Mouse (Mus musculus) heart, adult 2 months (tissue): ENCODE data around the gene Smarca2. TPM values are rescaled to one million over a fixed set of nuclear protein-coding genes. Genes with fewer than 3 reads are reported as not detected.

Experiments
- DNase-seq, 2 experiments: peaks; one replicate each; pipeline ENCODE4 v3.0.0; 2021
- H3K27ac ChIP-seq: fragments of 200-600 bp; 2 replicates; pipeline ENCODE4 v1.8.1; 2022
- H3K27me3 ChIP-seq: fragments of 200-500 bp; 2 replicates; pipeline ENCODE4 v1.6.1; 2012; ENCODE audit warnings: mild to moderate bottlenecking, low read length, inconsistent platforms, mixed read lengths; ENCODE audit not compliant: control insufficient read depth, insufficient read depth
- H3K36me3 ChIP-seq: fragments of 200-500 bp; 2 replicates; pipeline ENCODE4 v1.6.1; 2012; ENCODE audit warnings: low read length, inconsistent platforms; ENCODE audit not compliant: control insufficient read depth, insufficient read depth
- H3K4me1 ChIP-seq: fragments of 200-500 bp; 2 replicates; pipeline ENCODE4 v1.6.1; 2011; ENCODE audit warnings: low read length; ENCODE audit not compliant: control insufficient read depth, insufficient read depth
- H3K4me3 ChIP-seq: fragments of 200-600 bp; 2 replicates; pipeline ENCODE4 v1.8.1; 2022
- H3K79me2 ChIP-seq: fragments of 200-500 bp; replicated peaks from 2 replicates; pipeline ENCODE4 v1.6.1; 2012; ENCODE audit warnings: mild to moderate bottlenecking, inconsistent platforms, low read length, moderate library complexity, mixed read lengths; ENCODE audit not compliant: control insufficient read depth, insufficient read depth
- H3K9ac ChIP-seq: fragments of 200-500 bp; 2 replicates; pipeline ENCODE4 v1.6.1; 2012; ENCODE audit warnings: low read depth, mild to moderate bottlenecking, control low read depth, inconsistent platforms, low read length, mixed read lengths
- CTCF ChIP-seq: fragments of 200-600 bp; IDR thresholded peaks from 2 replicates; pipeline ENCODE4 v1.8.1; 2022; ENCODE audit warnings: antibody characterized with exemption, mild to moderate bottlenecking, moderate library complexity
- EP300 ChIP-seq: fragments of 200-500 bp; IDR thresholded peaks from 2 replicates; pipeline ENCODE4 v1.6.1; 2011; ENCODE audit warnings: low read depth, low read length, control low read depth; ENCODE audit not compliant: insufficient read depth
- POLR2A ChIP-seq: fragments of 200-500 bp; IDR thresholded peaks from 2 replicates; pipeline ENCODE4 v1.6.1; 2011; ENCODE audit warnings: mild to moderate bottlenecking, low read depth, low read length, control low read depth; ENCODE audit not compliant: insufficient read depth
- WGBS: fragments of 180-500 bp; shearing (Covaris S2); methylation state at CpG from one replicate; pipeline ENCODE4 v1.1.7; 2018; 5-methylcytosine and 5-hydroxymethylcytosine counted together
- intact Hi-C: fragments of 180-260 bp; cut with DNase I; formaldehyde crosslinking; loops from one replicate; pipeline ENCODE4 v1.15.1; 2025
- polyA plus RNA-seq: library from polyadenylated mRNA; depleted of rRNA; stranded (reverse); fragments of >200 nt; gene quantifications from 2 replicates; pipeline ENCODE4 v1.2.3, GENCODE M21; 2012
- total RNA-seq, 2 experiments: library from RNA; stranded (reverse); gene quantifications; 2 replicates each; pipeline ENCODE4 v1.2.3; 2021

Smarca2 gene
- total and polyA plus RNA-seq, 3 experiments, result 24.3 to 72.1 (median 65.7) TPM

DNA sequence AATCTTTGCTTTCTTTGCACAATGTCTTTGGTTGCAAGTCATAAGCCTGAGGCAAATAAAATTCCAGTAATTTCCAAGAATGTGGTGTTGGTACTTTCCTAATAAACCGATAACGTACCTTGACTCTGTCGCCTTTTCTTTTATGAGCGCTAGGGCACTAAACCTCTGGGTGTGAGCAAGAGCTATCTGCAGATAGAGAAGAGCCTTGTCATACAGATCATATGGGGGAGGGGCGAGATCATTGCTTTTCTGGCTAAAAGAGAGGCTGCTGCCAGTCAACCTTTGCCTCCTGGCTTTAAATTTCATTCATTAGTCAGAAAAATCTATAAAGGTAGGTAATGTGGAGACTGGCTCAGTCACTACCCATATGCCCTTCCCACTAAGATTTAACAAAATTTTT lies 173.3 kb downstream of the Smarca2 start:
- DNase-seq, result no peak
- H3K36me3 ChIP-seq, result no peaks in the 10 kb centered on the region; the same call in 1 of the 2 replicates

DNA sequence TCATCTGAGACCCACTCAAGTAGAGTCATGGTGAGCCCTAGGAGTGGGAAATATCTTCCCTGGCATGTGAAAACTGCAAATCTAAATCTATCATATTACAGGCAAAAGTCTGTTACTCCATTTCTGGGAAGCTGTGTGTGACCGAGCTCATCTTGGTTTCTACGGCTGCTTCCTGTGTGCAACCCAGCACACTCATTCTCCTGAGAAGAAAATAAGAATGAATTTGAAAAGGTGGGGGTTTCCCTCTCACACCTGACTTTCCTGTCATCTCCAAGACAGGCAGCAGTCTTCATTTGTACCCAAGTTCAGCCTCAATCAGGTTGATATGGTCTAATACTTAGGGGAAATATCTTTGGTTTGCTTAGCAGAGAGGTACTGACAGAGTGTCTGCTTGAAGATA lies 176.4 kb downstream of the Smarca2 start:
- H3K79me2 ChIP-seq, result no peaks in the 10 kb centered on the region
- no peak overlapping the region for H3K4me3 ChIP-seq
- no peak for DNase-seq
- intact Hi-C loops, result no loop called here
- TF ChIP-seq POLR2A (no peak), EP300 (no peak), CTCF (no peak)
- no peaks in the 10 kb centered on the region for H3K4me1 ChIP-seq
- no peaks in the 10 kb centered on the region for H3K27me3 ChIP-seq
- H3K36me3 ChIP-seq, result no peaks in the 10 kb centered on the region; the same call in 1 of the 2 replicates
- H3K27ac ChIP-seq, result no peak overlapping the region
- H3K9ac ChIP-seq, result no peak overlapping the region
- 94% methylated on average over 2 of the region's 2 CpGs for WGBS

More for the DNA sequence above, 173.3 kb downstream of the Smarca2 start:
- intact Hi-C loops, result no loop called here
- H3K27me3 ChIP-seq, result no peaks in the 10 kb centered on the region
- H3K79me2 ChIP-seq, result no peaks in the 10 kb centered on the region
- H3K9ac ChIP-seq, result no peak overlapping the region
- H3K4me3 ChIP-seq, result no peak overlapping the region
- no peaks in the 10 kb centered on the region for H3K4me1 ChIP-seq
- no peak overlapping the region for H3K27ac ChIP-seq
- TF ChIP-seq POLR2A (no peak), EP300 (no peak)
- 96% methylated on average over 5 of the region's 5 CpGs for WGBS

DNA sequence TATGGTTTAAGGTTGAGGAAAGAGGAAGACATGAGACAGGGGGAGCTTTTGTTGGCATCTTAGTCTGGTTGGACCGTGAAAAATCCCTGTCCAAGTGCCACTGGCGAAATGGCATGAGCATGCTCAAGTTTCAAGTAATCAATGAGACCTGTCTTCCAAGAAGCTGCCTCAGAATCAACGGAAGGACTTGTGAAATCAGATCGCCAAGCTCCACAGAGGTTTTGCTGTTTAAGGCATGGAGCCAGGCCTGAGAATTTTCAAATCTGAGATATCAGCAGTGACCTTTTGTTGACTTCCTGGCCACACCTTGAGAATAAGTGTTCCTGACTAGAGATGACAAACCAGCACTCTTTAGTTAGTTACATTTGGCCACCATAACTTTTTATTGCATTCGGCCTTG lies 183.6 kb downstream of the Smarca2 start:
- Histone ChIP-seq H3K36me3 (no peaks in the 10 kb centered on the region), H3K27ac (no peak overlapping the region), H3K79me2 (no peaks in the 10 kb centered on the region), H3K4me1 (no peaks in the 10 kb centered on the region), H3K4me3 (no peak overlapping the region), H3K27me3 (no peaks in the 10 kb centered on the region), H3K9ac (no peak overlapping the region)
- DNase-seq, result no peak
- WGBS, result 66% methylated on average over 5 of the region's 5 CpGs
- TF ChIP-seq EP300 (no peak), CTCF (no peak), POLR2A (no peak)
- intact Hi-C loops, result no loop called here

- Histone ChIP-seq H3K4me3 (no peak overlapping the region), H3K36me3 (no peaks in the 10 kb centered on the region), H3K4me1 (no peaks in the 10 kb centered on the region), H3K79me2 (no peaks in the 10 kb centered on the region), H3K27me3 (no peaks in the 10 kb centered on the region), H3K9ac (no peak overlapping the region), H3K27ac (no peak overlapping the region)
- intact Hi-C loops, result no loop called here
- DNase-seq, result no peak
- 89% methylated on average over 5 of the region's 5 CpGs for WGBS
- no peak for TF ChIP-seq CTCF
- TF ChIP-seq POLR2A, result no peak
- no peak for TF ChIP-seq EP300
Measured at GRCm38 (mm10) chr19:26790386-26791346, 185.8 kb downstream of the Smarca2 start.

- Histone ChIP-seq H3K9ac (no peak overlapping the region), H3K79me2 (no peaks in the 10 kb centered on the region), H3K4me3 (no peak overlapping the region), H3K36me3 (no peaks in the 10 kb centered on the region), H3K4me1 (no peaks in the 10 kb centered on the region), H3K27ac (no peak overlapping the region), H3K27me3 (no peaks in the 10 kb centered on the region)
- no peak for TF ChIP-seq CTCF
- TF ChIP-seq EP300, result no peak
- no peak for TF ChIP-seq POLR2A
- 33% methylated on average over 2 of the region's 3 CpGs for WGBS
- DNase-seq, result no peak
- intact Hi-C loops, result no loop called here
Measured at GRCm38 (mm10) chr19:26794315-26794714, 189.5 kb downstream of the Smarca2 start.

- intact Hi-C loops, result no loop called here
- H3K36me3 ChIP-seq, result no peaks in the 10 kb centered on the region
- no peaks in the 10 kb centered on the region for H3K4me1 ChIP-seq
- no peak for TF ChIP-seq CTCF
- no peak for TF ChIP-seq POLR2A
- no peak for TF ChIP-seq EP300
- H3K27ac ChIP-seq, result no peak overlapping the region
- no peaks in the 10 kb centered on the region for H3K79me2 ChIP-seq
- 79% methylated on average over 4 of the region's 4 CpGs for WGBS
- DNase-seq, result no peak
- H3K4me3 ChIP-seq, result no peak overlapping the region
- no peak overlapping the region for H3K9ac ChIP-seq
- no peaks in the 10 kb centered on the region for H3K27me3 ChIP-seq
Measured at GRCm38 (mm10) chr19:26796006-26796405, 191.2 kb downstream of the Smarca2 start.
